Mouse (Mus musculus): ENCODE measurements around the gene Dbndd2.
A peak's percentile ranks its signal among the peaks of the same experiment; 100 is the strongest.

Dbndd2 gene

DNA sequence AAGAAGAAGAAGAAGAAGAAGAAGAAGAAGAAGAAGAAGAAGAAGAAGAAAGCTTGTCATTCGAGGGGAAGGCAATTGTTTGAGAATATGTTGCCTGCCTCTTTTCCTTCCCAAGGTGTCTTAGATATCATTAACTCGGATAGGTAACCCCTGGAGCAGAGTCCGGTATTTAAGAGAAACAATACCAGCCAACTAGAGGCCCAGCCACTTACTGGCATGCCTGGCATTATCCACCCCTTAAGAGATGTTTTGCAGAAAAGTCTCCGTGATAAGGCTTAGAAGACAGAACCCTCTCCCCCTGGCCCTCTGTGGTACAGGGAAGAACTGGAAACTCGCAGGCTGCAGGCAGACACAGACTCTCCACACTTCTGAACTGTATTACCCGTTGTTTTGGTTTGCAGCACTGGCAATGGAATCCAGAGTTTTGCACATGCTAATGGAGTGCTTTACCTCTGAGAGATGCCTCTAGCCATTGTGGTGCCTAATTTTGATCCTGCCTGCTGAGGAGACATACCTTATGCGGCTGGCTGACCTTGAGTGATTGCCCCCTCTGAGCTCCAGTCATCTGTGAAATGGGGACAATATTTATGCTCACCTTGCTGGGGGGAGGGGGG, 31.9 kb upstream of the Dbndd2 start:
- DNase-seq (ENCODE audit: low spot score) = no peak

GRCm38 (mm10) chr2:164454846-164455245, 31.1 kb upstream of the Dbndd2 start:
- DNase-seq (ENCODE audit: low spot score) = no peak

- no peak for DNase-seq (ENCODE audit: low spot score)
These were observed 30.3 kb upstream of the Dbndd2 start for GRCm38 (mm10) chr2:164455421-164456190.

DNA sequence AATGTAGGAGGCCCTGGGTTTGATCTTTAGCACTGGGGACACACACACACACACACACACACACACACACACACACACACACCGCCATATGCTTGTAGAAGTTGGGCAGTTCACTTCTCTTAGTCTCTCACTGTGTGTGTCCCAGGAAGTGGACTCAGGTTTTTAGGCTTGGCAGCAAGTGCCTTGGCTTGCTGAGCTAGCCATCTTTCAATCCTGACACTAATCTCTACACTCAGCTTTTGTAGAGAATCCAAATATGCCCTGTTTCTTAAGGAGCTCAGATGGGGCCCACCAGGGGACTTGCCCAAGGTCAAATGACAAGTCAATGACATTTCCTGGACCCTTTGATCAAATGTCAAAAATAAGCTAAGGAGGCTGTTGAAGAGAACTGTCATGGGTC, 29.5 kb upstream of the Dbndd2 start:
- no peak for DNase-seq (ENCODE audit: low spot score)

GRCm38 (mm10) chr2:164456864-164457300, 29.0 kb upstream of the Dbndd2 start, which contains the start of gene Sys1:
Gene Sys1, plus strand, starts transcription at chr2:164456964.
- no peak for DNase-seq (ENCODE audit: low spot score)

DNA sequence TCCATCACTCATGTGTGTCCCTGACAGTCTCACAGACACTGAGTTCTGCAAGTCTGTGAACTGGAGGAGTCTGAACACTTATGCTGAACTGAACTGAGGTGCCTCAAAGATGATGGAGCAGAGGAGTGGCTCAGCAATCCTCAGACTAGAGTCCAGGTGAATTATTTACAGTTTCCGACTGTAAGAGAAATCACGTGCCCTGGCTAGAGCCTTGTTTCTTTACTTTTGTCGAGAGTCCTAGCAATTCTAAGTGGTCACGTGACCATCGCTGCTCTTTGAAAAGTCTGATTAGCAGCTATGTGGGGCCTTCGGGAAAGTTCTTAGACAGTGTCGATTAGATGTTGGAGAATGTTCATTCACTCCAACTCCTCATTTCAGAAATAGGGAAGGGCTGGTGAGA, 28.0 kb upstream of the Dbndd2 start:
- no peak for DNase-seq (ENCODE audit: low spot score)

DNA sequence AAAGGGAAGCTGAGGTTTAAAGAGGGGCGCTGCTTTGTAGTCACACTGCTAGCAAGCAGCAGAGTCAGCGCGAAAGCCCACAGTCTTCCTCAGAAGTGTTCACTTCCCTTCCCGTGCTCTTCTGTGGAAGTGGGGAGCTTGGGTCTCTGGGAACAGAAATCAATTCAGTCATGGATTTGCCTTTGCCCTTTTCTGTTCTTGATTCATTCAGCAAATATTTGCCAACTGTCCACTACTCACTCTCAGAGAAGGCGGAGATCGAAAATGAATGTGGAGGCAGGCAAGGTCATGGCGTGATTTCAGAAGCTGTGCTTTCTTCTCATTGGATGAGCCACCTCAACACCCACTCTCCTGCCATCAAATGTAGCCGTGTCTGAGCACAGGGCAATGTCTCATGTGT, 27.4 kb upstream of the Dbndd2 start:
- no peak for DNase-seq (ENCODE audit: low spot score)

- DNase-seq (ENCODE audit: low spot score) = peak; percentile 89
These were observed 25.0 kb upstream of the Dbndd2 start, which contains the start of gene Gm20458 for GRCm38 (mm10) chr2:164460745-164461551. Gene Gm20458, plus strand, starts transcription at chr2:164460967.

DNA sequence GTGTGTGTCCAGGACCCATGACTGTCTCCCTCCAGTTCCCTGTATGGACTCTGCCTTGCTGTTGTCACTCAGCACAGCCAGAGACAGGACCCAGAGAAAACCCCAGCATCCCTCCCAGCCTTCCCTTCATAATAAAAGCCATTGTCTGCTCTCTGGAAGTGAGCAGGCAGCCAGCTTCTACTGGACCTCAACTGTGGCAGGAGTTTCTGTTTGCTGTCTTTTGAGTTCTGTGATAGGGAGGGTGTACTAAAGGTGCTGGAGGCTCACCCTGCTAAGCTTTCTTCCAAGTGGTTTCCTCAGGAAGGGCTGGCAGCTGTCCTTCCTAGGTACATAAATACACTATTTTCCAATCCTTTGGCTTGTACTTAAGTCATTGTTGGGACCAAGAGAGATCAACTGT, 20.7 kb upstream of the Dbndd2 start:
- no peak for DNase-seq (ENCODE audit: low spot score)

GRCm38 (mm10) chr2:164466787-164467186, 19.1 kb upstream of the Dbndd2 start:
- DNase-seq (ENCODE audit: low spot score) = no peak

- DNase-seq (ENCODE audit: low spot score) = peak; percentile 51
These were observed 15.7 kb upstream of the Dbndd2 start for GRCm38 (mm10) chr2:164470254-164470653.

GRCm38 (mm10) chr2:164473624-164474023, 12.3 kb upstream of the Dbndd2 start, which contains the start of gene Trp53tg5:
Gene Trp53tg5, minus strand, starts transcription at chr2:164473724.
- DNase-seq (ENCODE audit: low spot score) = no peak

DNA sequence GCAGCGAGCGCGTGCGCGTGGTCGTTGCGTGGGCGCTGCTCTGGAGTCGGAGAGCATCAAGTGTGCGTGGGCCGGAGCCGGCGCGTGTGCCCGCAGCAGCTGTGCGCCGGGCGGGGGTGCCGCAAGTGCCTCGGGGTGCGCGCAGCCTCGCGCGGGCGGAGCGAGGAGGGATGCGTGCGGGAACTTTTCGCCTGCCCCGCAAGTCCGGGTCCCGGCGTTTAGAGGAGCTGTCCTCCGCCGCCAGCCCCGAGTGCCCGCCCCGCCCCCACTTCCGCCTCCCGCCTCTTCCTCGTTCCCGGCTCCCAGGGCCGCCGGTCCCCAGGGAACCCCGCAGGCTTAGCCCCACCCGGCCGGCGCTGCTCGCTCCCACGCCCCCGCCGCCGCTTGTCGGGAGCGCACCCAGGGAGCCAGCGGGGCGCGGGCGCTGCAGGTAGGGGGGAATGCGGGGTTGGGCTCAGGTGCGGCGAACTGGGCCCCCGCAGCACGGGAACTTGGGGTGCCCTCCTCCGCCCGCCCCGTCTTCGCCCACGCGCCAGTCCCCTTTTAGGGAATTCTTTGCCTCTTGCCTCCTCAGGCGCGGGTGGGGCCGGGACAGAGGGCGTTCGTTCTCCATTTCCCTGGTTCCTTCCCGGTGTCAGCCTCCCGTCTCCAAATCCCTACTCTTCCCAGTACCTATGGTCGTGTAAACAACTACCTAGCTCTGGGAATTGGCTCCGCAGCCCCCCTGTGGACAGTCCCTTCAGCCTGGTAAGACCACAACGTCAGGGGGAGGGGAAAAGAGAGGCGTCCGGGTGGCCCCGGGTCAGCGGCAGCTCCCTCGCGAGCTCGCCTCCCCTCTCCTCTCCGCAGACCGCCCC, 580 bp downstream of the Dbndd2 start:
- peak; percentile 62 for DNase-seq (ENCODE audit: low spot score)

GRCm38 (mm10) chr2:164487115-164487527, 1.2 kb downstream of the Dbndd2 start:
- DNase-seq (ENCODE audit: low spot score) = no peak

GRCm38 (mm10) chr2:164487812-164488211, 1.9 kb downstream of the Dbndd2 start:
- no peak for DNase-seq (ENCODE audit: low spot score)

- DNase-seq (ENCODE audit: low spot score) = no peak
These were observed 8.2 kb downstream of the Dbndd2 start for GRCm38 (mm10) chr2:164494126-164494525.

- no peak for DNase-seq (ENCODE audit: low spot score)
These were observed 10.4 kb downstream of the Dbndd2 start for GRCm38 (mm10) chr2:164496331-164496730.

GRCm38 (mm10) chr2:164496847-164497690, 11.2 kb downstream of the Dbndd2 start, which contains the start of gene Pigt:
Gene Pigt, plus strand, starts transcription at chr2:164497520.
- peak; percentile 85 for DNase-seq (ENCODE audit: low spot score)

DNA sequence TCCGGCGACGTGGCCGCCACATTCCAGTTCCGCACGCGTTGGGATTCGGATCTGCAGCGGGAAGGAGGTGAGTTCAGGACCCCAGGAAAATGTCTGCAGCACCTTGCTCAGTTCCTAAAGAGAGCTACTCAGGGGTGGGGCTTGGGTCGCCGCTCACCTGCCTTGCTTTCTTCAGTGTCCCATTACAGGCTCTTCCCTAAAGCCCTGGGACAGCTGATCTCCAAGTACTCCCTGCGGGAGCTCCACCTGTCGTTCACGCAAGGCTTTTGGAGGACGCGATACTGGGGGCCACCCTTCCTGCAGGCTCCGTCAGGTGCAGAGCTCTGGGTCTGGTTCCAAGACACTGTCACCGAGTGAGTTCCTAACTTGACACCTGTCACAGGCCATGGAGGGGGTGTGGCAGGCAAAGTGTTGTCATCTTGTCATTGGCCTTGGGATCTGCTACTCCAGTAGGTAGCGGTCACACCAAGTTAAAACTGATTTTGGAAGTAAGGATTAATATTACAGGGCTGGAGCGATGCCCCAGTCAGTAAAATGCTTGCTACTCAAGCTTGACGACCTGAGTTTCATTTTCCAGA, 11.9 kb downstream of the Dbndd2 start:
- no peak for DNase-seq (ENCODE audit: low spot score)

DNA sequence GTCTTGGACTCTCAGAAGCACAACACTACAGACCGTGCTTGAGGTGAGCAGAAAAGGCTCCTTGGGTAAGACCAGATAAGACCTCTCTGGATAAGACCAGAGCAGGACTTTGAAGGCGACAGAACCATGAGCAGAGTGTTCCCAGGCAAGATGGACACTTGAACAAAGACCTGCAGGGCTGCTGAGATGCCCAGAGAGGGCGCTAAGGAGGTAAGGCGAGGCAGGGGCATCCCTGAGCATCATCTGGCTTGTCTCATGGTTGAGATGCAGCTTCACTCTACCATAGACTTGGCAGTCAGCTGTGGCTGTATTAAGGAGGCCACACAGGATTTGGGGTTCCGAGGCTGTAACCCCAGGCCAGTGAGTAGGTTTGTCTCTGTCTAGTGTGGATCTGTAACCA, 13.4 kb downstream of the Dbndd2 start:
- DNase-seq (ENCODE audit: low spot score) = no peak
